Mouse (Mus musculus) intestine, embryonic 16.5 days (tissue): ENCODE results near the gene Ebp. TPM values are rescaled to one million over a fixed set of nuclear protein-coding genes. Genes with fewer than 3 reads are reported as not detected.
A peak's percentile ranks its signal among the peaks of the same experiment; 100 is the strongest.

Experiments
- ATAC-seq: fragments of 200-750 bp; cut with Nextera tagmentation; 2 replicates; pipeline ENCODE4 v1.8.0; 2017; ENCODE audit warnings: moderate TSS enrichment, moderate library complexity
- H3K27ac ChIP-seq: fragments of 300-500 bp; sonication (generic); 2 replicates; pipeline ENCODE4 v1.5.1; 2014; ENCODE audit warnings: mild to moderate bottlenecking, low read length
- H3K27me3 ChIP-seq: fragments of 300-500 bp; sonication (generic); replicated peaks from 2 replicates; pipeline ENCODE4 v1.6.1; 2014; ENCODE audit warnings: low read length, control low read depth, mixed read lengths; ENCODE audit not compliant: control insufficient read depth, insufficient read depth
- H3K36me3 ChIP-seq: fragments of 300-500 bp; sonication (generic); 2 replicates; pipeline ENCODE4 v1.6.1; 2014; ENCODE audit warnings: low read length, control low read depth; ENCODE audit not compliant: control insufficient read depth, insufficient read depth
- H3K4me1 ChIP-seq: fragments of 300-500 bp; sonication (generic); 2 replicates; pipeline ENCODE4 v1.6.1; 2014; ENCODE audit warnings: low read length, control low read depth, mixed read lengths; ENCODE audit not compliant: control insufficient read depth, insufficient read depth
- H3K4me2 ChIP-seq: fragments of 300-500 bp; sonication (generic); 2 replicates; pipeline ENCODE4 v1.6.1; 2014; ENCODE audit warnings: low read depth, low read length, control low read depth
- H3K4me3 ChIP-seq: fragments of 300-500 bp; sonication (generic); 2 replicates; pipeline ENCODE4 v1.5.1; 2014; ENCODE audit warnings: mild to moderate bottlenecking, low read length
- H3K9ac ChIP-seq: fragments of 300-500 bp; sonication (generic); 2 replicates; pipeline ENCODE4 v1.6.1; 2014; ENCODE audit warnings: low read depth, low read length
- H3K9me3 ChIP-seq: fragments of 300-500 bp; sonication (generic); 2 replicates; pipeline ENCODE4 v1.6.1; 2016; ENCODE audit warnings: low read length, control low read depth; ENCODE audit not compliant: control insufficient read depth
- WGBS: fragments of 180-500 bp; shearing (Covaris S2); extraction: QIAGEN DNeasy Blood & Tissue Kit; methylation state at CpG from one replicate; pipeline ENCODE4 v1.1.7; 2014; 5-methylcytosine and 5-hydroxymethylcytosine counted together
- polyA plus RNA-seq: library from polyadenylated mRNA; unstranded; fragments of >200 nt; fragmentation: Nextera tagmentation; extraction: Ambion mirVana; gene quantifications from 2 replicates; pipeline ENCODE4 v1.2.1, GENCODE M21; 2015

Gene Ebp
- polyA plus RNA-seq: 101 and 102 TPM in 2 replicates

- Histone ChIP-seq H3K9me3 (no peaks in the 10 kb centered on the region), H3K27me3 (no peaks in the 10 kb centered on the region), H3K9ac (peak within 1 kb of the TSS; percentile 79), H3K4me2 (peak within 1 kb of the TSS; percentile 60), H3K4me1 (no peaks in the 10 kb centered on the region), H3K27ac (no peak within 1 kb of the TSS), H3K36me3 (no peaks in the 10 kb centered on the region), H3K4me3 (peak within 1 kb of the TSS; percentile 63)
- WGBS: 17% methylated on average over 10 of the region's 10 CpGs
- 0 out of 2 replicates have a peak, but pooled peaks have one; percentile 31 for ATAC-seq
Measured at GRCm38 (mm10) chrX:8193419-8193723, at the start of gene Ebp. Gene Ebp, minus strand, starts transcription at chrX:8193512.

GRCm38 (mm10) chrX:8238804-8239395, 45.6 kb upstream of the Ebp start:
- H3K9me3 ChIP-seq: no peaks in the 10 kb centered on the region

GRCm38 (mm10) chrX:8236704-8237103, 43.4 kb upstream of the Ebp start:
- no peak for ATAC-seq
- 90% methylated on average over 2 of the region's 2 CpGs for WGBS

More at GRCm38 (mm10) chrX:8238804-8239395, 45.6 kb upstream of the Ebp start:
- Histone ChIP-seq H3K9ac (no peak overlapping the region), H3K4me3 (no peak overlapping the region), H3K4me2 (no peak overlapping the region), H3K4me1 (no peaks in the 10 kb centered on the region), H3K36me3 (no peaks in the 10 kb centered on the region), H3K27me3 (no peaks in the 10 kb centered on the region), H3K27ac (no peak overlapping the region)
- WGBS: 73% methylated on average over 13 of the region's 13 CpGs
- ATAC-seq: peak; percentile 36; the same call in 1 of the 2 replicates

GRCm38 (mm10) chrX:8233602-8234001, 40.3 kb upstream of the Ebp start:
- ATAC-seq: no peak
- no peak overlapping the region for H3K4me3 ChIP-seq
- H3K9me3 ChIP-seq: no peaks in the 10 kb centered on the region
- no peaks in the 10 kb centered on the region for H3K36me3 ChIP-seq
- no peaks in the 10 kb centered on the region for H3K4me1 ChIP-seq
- no peaks in the 10 kb centered on the region for H3K27me3 ChIP-seq
- H3K9ac ChIP-seq: no peak overlapping the region
- 79% methylated on average over 3 of the region's 3 CpGs for WGBS
- no peak overlapping the region for H3K27ac ChIP-seq
- no peak overlapping the region for H3K4me2 ChIP-seq

More at GRCm38 (mm10) chrX:8236704-8237103, 43.4 kb upstream of the Ebp start:
- Histone ChIP-seq H3K9me3 (no peaks in the 10 kb centered on the region), H3K27ac (no peak overlapping the region), H3K4me3 (no peak overlapping the region), H3K4me1 (no peaks in the 10 kb centered on the region), H3K36me3 (no peaks in the 10 kb centered on the region), H3K4me2 (no peak overlapping the region), H3K9ac (no peak overlapping the region), H3K27me3 (no peaks in the 10 kb centered on the region)

- Histone ChIP-seq H3K9me3 (no peaks in the 10 kb centered on the region), H3K27me3 (no peaks in the 10 kb centered on the region), H3K4me1 (no peaks in the 10 kb centered on the region), H3K4me3 (no peak overlapping the region), H3K9ac (no peak overlapping the region), H3K27ac (no peak overlapping the region), H3K4me2 (no peak overlapping the region), H3K36me3 (no peaks in the 10 kb centered on the region)
- no peak for ATAC-seq
- 76% methylated on average over 4 of the region's 4 CpGs for WGBS
Measured at GRCm38 (mm10) chrX:8230272-8230671, 37.0 kb upstream of the Ebp start.

GRCm38 (mm10) chrX:8223473-8223872, 30.2 kb upstream of the Ebp start:
- Histone ChIP-seq H3K9me3 (no peaks in the 10 kb centered on the region), H3K4me1 (no peaks in the 10 kb centered on the region), H3K4me2 (no peak overlapping the region), H3K36me3 (no peaks in the 10 kb centered on the region), H3K4me3 (no peak overlapping the region), H3K27ac (no peak overlapping the region), H3K9ac (no peak overlapping the region), H3K27me3 (no peaks in the 10 kb centered on the region)
- WGBS: 86% methylated on average over 7 of the region's 7 CpGs
- ATAC-seq: no peak

GRCm38 (mm10) chrX:8222678-8223421, 29.5 kb upstream of the Ebp start:
- H3K4me2 ChIP-seq: no peak overlapping the region
- H3K27me3 ChIP-seq: no peaks in the 10 kb centered on the region
- H3K4me3 ChIP-seq: no peak overlapping the region
- no peaks in the 10 kb centered on the region for H3K36me3 ChIP-seq
- no peak overlapping the region for H3K27ac ChIP-seq
- H3K9ac ChIP-seq: no peak overlapping the region
- no peak for ATAC-seq
- no peaks in the 10 kb centered on the region for H3K9me3 ChIP-seq
- WGBS: 57% methylated on average over 7 of the region's 7 CpGs
- no peaks in the 10 kb centered on the region for H3K4me1 ChIP-seq

- Histone ChIP-seq H3K9ac (no peak overlapping the region), H3K27ac (no peak overlapping the region), H3K4me1 (no peaks in the 10 kb centered on the region), H3K4me3 (no peak overlapping the region), H3K9me3 (no peaks in the 10 kb centered on the region), H3K4me2 (no peak overlapping the region), H3K36me3 (no peaks in the 10 kb centered on the region), H3K27me3 (no peaks in the 10 kb centered on the region)
- WGBS: 59% methylated on average over 3 of the region's 3 CpGs
- no peak for ATAC-seq
Measured at GRCm38 (mm10) chrX:8222296-8222677, 29.0 kb upstream of the Ebp start.

GRCm38 (mm10) chrX:8219651-8220050, 26.3 kb upstream of the Ebp start:
- H3K4me2 ChIP-seq: no peak overlapping the region
- no peak overlapping the region for H3K27ac ChIP-seq
- no peak overlapping the region for H3K9ac ChIP-seq
- no peaks in the 10 kb centered on the region for H3K36me3 ChIP-seq
- H3K4me3 ChIP-seq: no peak overlapping the region
- H3K27me3 ChIP-seq: no peaks in the 10 kb centered on the region
- no peaks in the 10 kb centered on the region for H3K4me1 ChIP-seq
- no peak for ATAC-seq
- no peaks in the 10 kb centered on the region for H3K9me3 ChIP-seq
- WGBS: 39% methylated on average over 8 of the region's 8 CpGs
